Comparison of ENCODE assay signal across 16 mouse cellular contexts in genomic region chr19:41995483-41995882, GRCm38 (mm10). TPM values are rescaled to one million over a fixed set of nuclear protein-coding genes. Genes with fewer than 3 reads are reported as not detected.
"Had no signal": no experiment of that assay in that cellular context is flagged by ENCODE, and none has a peak within 500 bp of the region (broad histone marks: within the 10 kb centered on the region; RNA-seq: fewer than 3 reads in every experiment).

No protein-coding gene starts in this region.

- H3K4me1 ChIP-seq: midbrain, embryonic 15.5 days had no signal

- H3K27ac ChIP-seq: liver, embryonic 15.5 days; midbrain, embryonic 15.5 days; neural tube, embryonic 13.5 days had no signal

- H3K36me3 ChIP-seq: liver, embryonic 15.5 days; midbrain, embryonic 15.5 days; neural tube, embryonic 13.5 days had no signal

- H3K27me3 ChIP-seq: liver, embryonic 15.5 days; midbrain, embryonic 15.5 days; neural tube, embryonic 13.5 days had no signal

- H3K9me3 ChIP-seq: liver, embryonic 15.5 days; midbrain, embryonic 15.5 days; neural tube, embryonic 13.5 days had no signal

- H3K4me2 ChIP-seq: liver, embryonic 11.5 days; liver, embryonic 15.5 days; midbrain, embryonic 11.5 days; midbrain, embryonic 15.5 days; neural tube, embryonic 13.5 days had no signal

- ATAC-seq: midbrain, embryonic 15.5 days had no signal

- H3K9ac ChIP-seq: liver, embryonic 15.5 days; midbrain, embryonic 15.5 days; neural tube, embryonic 13.5 days had no signal

- DNase-seq: kidney, adult 11 months; kidney, postnatal 10 days; lung, adult 2 months; lung, postnatal 10 days; lung, postnatal 4 days; retina, postnatal 1 day; right cerebral cortex, postnatal 4 days; spleen, adult 18-20 months; thymus, adult 18-20 months; thymus, postnatal 14 days had no signal

- H3K4me3 ChIP-seq: liver, embryonic 15.5 days; midbrain, embryonic 15.5 days; neural tube, embryonic 13.5 days had no signal

RNA-seq across cellular contexts. Expression of gene Ankrd2, which starts 40.3 kb away (rescaled TPM):
- polyA plus RNA-seq: liver, embryonic 11.5 days; midbrain, embryonic 11.5 days had no signal

RNA-seq across cellular contexts. Expression of gene 4933411K16Rik, which starts 56.6 kb away (rescaled TPM):
- polyA plus RNA-seq: midbrain, embryonic 15.5 days; neural tube, embryonic 13.5 days; stomach, embryonic 14.5 days had no signal
